Mouse (Mus musculus) bone marrow macrophage, adult 2 months (primary cell): ENCODE measurements at regions not wholly inside any gene's neighbourhood (a gene's known extent, or its start where the extent isn't known, plus 50 kb on each side); places are given as distances from the start of the nearest gene placed in this dataset.

Source experiments
- CTCF ChIP-seq: IDR thresholded peaks from 2 replicates; pipeline ENCODE4 v1.5.1; 2012; ENCODE audit warnings: low read depth, mild to moderate bottlenecking, low read length, moderate library complexity
- POLR2A ChIP-seq: IDR thresholded peaks from 2 replicates; pipeline ENCODE4 v1.6.1; 2012; ENCODE audit warnings: mild to moderate bottlenecking, low read depth, low read length, borderline replicate concordance

DNA sequence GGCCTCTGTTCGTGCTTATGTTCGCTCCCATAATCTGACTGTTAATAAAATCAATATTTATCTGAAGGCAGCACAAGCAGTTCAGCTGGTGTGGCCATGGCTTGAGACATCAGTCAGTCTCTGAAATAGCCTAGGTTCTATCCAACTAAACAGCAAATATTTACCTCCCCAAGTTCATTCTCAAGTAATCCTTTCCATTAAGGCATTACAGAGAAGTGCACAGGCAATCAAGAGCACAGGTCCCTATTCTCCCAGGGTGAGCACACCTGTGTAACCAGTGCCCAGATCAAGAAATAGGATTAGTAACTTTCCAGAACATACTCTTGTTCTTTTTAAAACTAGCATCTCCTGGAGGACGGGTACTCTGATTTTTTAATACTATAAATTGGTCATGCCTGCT is 199.2 kb upstream of the Bmp2 start:
- TF ChIP-seq POLR2A, result no peak
- no peak for TF ChIP-seq CTCF
